Mouse (Mus musculus) megakaryocyte-erythroid progenitor cell, adult 5 weeks (primary cell): ENCODE results near the gene Lingo1. TPM values are rescaled to one million over a fixed set of nuclear protein-coding genes. Genes with fewer than 3 reads are reported as not detected.

Experiments used
- polyA plus RNA-seq: library from polyadenylated mRNA; stranded (reverse); fragments of >175 nt; gene quantifications from 2 replicates; pipeline ENCODE4 v1.2.3, GENCODE M21; 2012

Lingo1 gene
- polyA plus RNA-seq = 0.11 TPM in 1 of 2 replicates, not detected in the other

GRCm38 (mm10) chr9:56795721-56796655 is at the start of gene Lingo1:
Lingo1 (minus strand) TSS chr9:56796468.

Other genes starting within 250 kb of the Lingo1 start
- gene Odf3l1, start 68.2 kb upstream of the Lingo1 start, polyA plus RNA-seq = not detected in 2 replicates
- gene Cspg4, start 68.6 kb upstream of the Lingo1 start, polyA plus RNA-seq = 0.02 TPM in 2 replicates
- 1.9 and 2.0 TPM in 2 replicates for gene Snx33, start 131.9 kb upstream of the Lingo1 start, polyA plus RNA-seq
- gene Imp3, start 141.0 kb upstream of the Lingo1 start, polyA plus RNA-seq = 71.9 and 81.0 TPM in 2 replicates
- 1.00 and 1.1 TPM in 2 replicates for gene Snupn, start 154.4 kb upstream of the Lingo1 start, polyA plus RNA-seq
- 24.6 and 34.3 TPM in 2 replicates for gene Ptpn9, start 198.5 kb upstream of the Lingo1 start, polyA plus RNA-seq